Mouse (Mus musculus) C2C12 (cell line): ENCODE data around the gene Gsx1.

Experiments used
- CEBPB ChIP-seq: IDR thresholded peaks from one replicate; pipeline ENCODE4 v1.6.1; 2011; ENCODE audit warnings: low read depth, mild to moderate bottlenecking, control low read depth, moderate library complexity
- CTCF ChIP-seq: IDR thresholded peaks from one replicate; pipeline ENCODE4 v1.5.1; 2011; ENCODE audit not compliant: control insufficient read depth, insufficient read depth, insufficient read length
- MAX ChIP-seq: IDR thresholded peaks from one replicate; pipeline ENCODE4 v1.6.1; 2011; ENCODE audit warnings: mild to moderate bottlenecking, control low read depth
- MYOD1 ChIP-seq: IDR thresholded peaks from one replicate; pipeline ENCODE4 v1.6.1; 2011; ENCODE audit warnings: low read depth; ENCODE audit not compliant: control insufficient read depth, insufficient read length
- USF1 ChIP-seq: IDR thresholded peaks from one replicate; pipeline ENCODE4 v1.6.1; 2011; ENCODE audit warnings: low read depth, mild to moderate bottlenecking, control low read depth, moderate library complexity

DNA sequence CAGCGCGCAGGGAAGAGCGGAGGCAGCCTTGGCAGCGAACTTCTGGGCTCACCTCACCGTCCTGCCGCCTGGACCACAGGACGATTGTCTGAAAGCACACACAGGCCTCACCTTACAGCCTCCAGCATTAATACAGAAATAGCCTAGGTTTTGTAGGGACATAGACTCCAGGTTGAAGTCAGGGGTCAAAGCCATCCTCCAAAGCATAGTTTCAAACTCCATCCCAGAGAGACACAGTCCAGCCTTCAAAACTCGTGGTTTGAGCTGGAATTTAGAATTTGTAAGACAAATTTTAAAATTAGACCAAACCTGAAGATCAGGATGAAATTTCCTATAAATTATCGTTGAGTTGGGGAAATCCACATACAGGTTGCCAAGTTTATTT lies 4.1 kb downstream of the Gsx1 start:
- TF ChIP-seq CTCF (no peak), USF1 (no peak), MAX (no peak), CEBPB (no peak), MYOD1 (no peak)
